Mouse (Mus musculus): Measurements from ENCODE around the gene Olfr1216.
"Not testable (repeated sequence)": the region's sequence is repeated elsewhere in the genome, so short reads cannot be mapped to it uniquely, and the experiment has no call there.

Olfr1216 gene

GRCm38 (mm10) chr2:89018240-89018639, at the start of gene Olfr1216:
Olfr1216 (minus strand) TSS chr2:89018340.
- DNase-seq (ENCODE audit: extremely low read depth, low read depth, low spot score): no peak

- no peak for DNase-seq (ENCODE audit: extremely low read depth, low read depth, low spot score)
These were observed 42.9 kb upstream of the Olfr1216 start, which contains the start of gene Olfr1218 for GRCm38 (mm10) chr2:89061087-89061486. Olfr1218 (minus strand) TSS chr2:89061187.

GRCm38 (mm10) chr2:89031965-89032364, 13.8 kb upstream of the Olfr1216 start, which contains the start of gene Olfr1217:
Olfr1217 (minus strand) TSS chr2:89032065.
- DNase-seq (ENCODE audit: extremely low read depth, low read depth, low spot score): no peak

- DNase-seq (ENCODE audit: extremely low read depth, low read depth, low spot score): not testable (repeated sequence)
These were observed 3.3 kb upstream of the Olfr1216 start for GRCm38 (mm10) chr2:89021436-89021835.

- no peak for DNase-seq (ENCODE audit: extremely low read depth, low read depth, low spot score)
These were observed 11.3 kb downstream of the Olfr1216 start, which contains the start of gene Olfr1215 for GRCm38 (mm10) chr2:89006873-89007272. Olfr1215 (minus strand) TSS chr2:89006973.

GRCm38 (mm10) chr2:88992553-88992952, 25.6 kb downstream of the Olfr1216 start, which contains the start of gene Olfr1214:
Olfr1214 (minus strand) TSS chr2:88992653.
- no peak for DNase-seq (ENCODE audit: extremely low read depth, low read depth, low spot score)

- no peak for DNase-seq (ENCODE audit: extremely low read depth, low read depth, low spot score)
These were observed 38.0 kb downstream of the Olfr1216 start, which contains the start of gene Gm13762 for GRCm38 (mm10) chr2:88980181-88980580. Gm13762 (minus strand) TSS chr2:88980281.
